11 mouse cellular contexts compared by ENCODE assay signal in the genomic region with DNA sequence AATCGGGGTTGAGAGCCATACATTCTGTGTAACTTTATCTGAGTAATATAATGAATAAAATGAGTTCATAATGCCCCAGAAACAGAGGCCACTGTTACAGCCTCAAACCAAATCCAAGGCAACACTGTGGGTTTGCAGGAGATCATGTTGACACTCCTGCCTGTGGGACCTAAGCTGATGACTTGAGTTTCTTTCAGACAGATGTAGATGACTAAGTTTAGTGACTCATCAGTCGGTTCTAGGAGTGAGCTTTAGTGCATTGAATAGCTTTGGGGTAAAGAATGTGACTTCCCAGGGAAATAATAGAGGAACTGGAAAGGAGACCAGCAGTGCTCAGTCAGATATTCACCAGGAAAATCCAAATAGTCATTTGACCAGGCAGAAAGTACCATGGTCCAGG. TPM values are rescaled to one million over a fixed set of nuclear protein-coding genes. Genes with fewer than 3 reads are reported as not detected.
DNase-seq lines count a peak whose midpoint lies in the region; ATAC-seq and TF ChIP-seq lines count a peak whose summit lies in the region.
"Had no signal": no experiment of that assay in that cellular context is flagged by ENCODE, and none has a peak within 500 bp of the region (broad histone marks: within the 10 kb centered on the region; RNA-seq: fewer than 3 reads in every experiment).

No protein-coding gene starts in this region.

- peaks cover 18% of the 10 kb centered on the region for H3K4me1 ChIP-seq in heart, embryonic 13.5 days
- H3K4me1 ChIP-seq in hindbrain, embryonic 12.5 days, result peaks cover 6% of the 10 kb centered on the region; the same call in 1 of the 2 replicates
- peaks cover 18% of the 10 kb centered on the region; the same call in 1 of the 2 replicates for H3K4me1 ChIP-seq in midbrain, embryonic 14.5 days (ENCODE audit: control insufficient read depth, insufficient read depth, low read length)
- no peaks in the 10 kb centered on the region for H3K4me1 ChIP-seq in thymus, adult 2 months (replicated peaks; ENCODE audit: control insufficient read depth, insufficient read depth, low read length)
- H3K4me1 ChIP-seq: megakaryocyte, embryonic 14.5 days had no signal

- in situ Hi-C loops in Patski (cut with MboI; ENCODE audit: low pct_unique_long_range_greater_than_20kb), result no loop called here

- no peaks in the 10 kb centered on the region for H3K9me3 ChIP-seq in heart, embryonic 13.5 days
- no peaks in the 10 kb centered on the region for H3K9me3 ChIP-seq in hindbrain, embryonic 12.5 days (replicated peaks)
- no peaks in the 10 kb centered on the region for H3K9me3 ChIP-seq in midbrain, embryonic 14.5 days (ENCODE audit: control insufficient read depth, low read length)

- H3K4me2 ChIP-seq in heart, embryonic 13.5 days, result peak overlapping the region; percentile 86
- peak overlapping the region; percentile 90 for H3K4me2 ChIP-seq in hindbrain, embryonic 12.5 days (replicated peaks)
- H3K4me2 ChIP-seq in midbrain, embryonic 14.5 days (ENCODE audit: low read length), result peak overlapping the region; percentile 80

- H3K9ac ChIP-seq in heart, embryonic 13.5 days, result peak overlapping the region; percentile 58
- H3K9ac ChIP-seq in hindbrain, embryonic 12.5 days, result no peak overlapping the region
- H3K9ac ChIP-seq in midbrain, embryonic 14.5 days (replicated peaks; ENCODE audit: low read length), result no peak overlapping the region

- 58% methylated on average over 2 of the region's 2 CpGs for WGBS in heart, embryonic 13.5 days
- WGBS in hindbrain, embryonic 12.5 days, result 80% methylated on average over 2 of the region's 2 CpGs
- WGBS in midbrain, embryonic 14.5 days, result 83% methylated on average over 2 of the region's 2 CpGs
- WGBS in thymus, adult 2 months, result 68% methylated on average over 2 of the region's 2 CpGs

- POLR2A ChIA-PET in Patski (lab: Charles Lee), result no interaction called here

- DNase-seq in heart, postnatal 14 days, result no peak
- DNase-seq in Patski (ENCODE audit: low read depth, low spot score), result no peak
- no peak for DNase-seq in midbrain, embryonic 14.5 days
- no peak for DNase-seq in thymus, adult 2 months
- no peak for DNase-seq in urinary bladder, postnatal 14 days (ENCODE audit: low spot score)
- DNase-seq: kidney, postnatal 14 days had no signal

- H3K27me3 ChIP-seq in heart, embryonic 13.5 days (replicated peaks), result peaks cover 6% of the 10 kb centered on the region
- H3K27me3 ChIP-seq in Patski, result peaks cover 9% of the 10 kb centered on the region
- no peaks in the 10 kb centered on the region for H3K27me3 ChIP-seq in hindbrain, embryonic 12.5 days
- H3K27me3 ChIP-seq in midbrain, embryonic 14.5 days (ENCODE audit: control insufficient read depth, insufficient read depth, low read length), result 0 out of 2 replicates have a peak, but pooled peaks cover 6% of the 10 kb centered on the region
- 0 out of 2 replicates have a peak, but pooled peaks cover 3% of the 10 kb centered on the region for H3K27me3 ChIP-seq in thymus, adult 2 months (ENCODE audit: control insufficient read depth, insufficient read depth, low read length)

- TF ChIP-seq CTCF in Patski (IDR thresholded peaks at IDR 0.05), result no peak
- TF ChIP-seq CTCF in thymus, adult 2 months (IDR thresholded peaks at IDR 0.05; ENCODE audit: borderline replicate concordance, control insufficient read depth, extremely low read depth, insufficient read depth, low read length, poor library complexity), result no peak

- H3K27ac ChIP-seq in heart, embryonic 13.5 days (replicated peaks), result 0 out of 2 replicates have a peak overlapping the region, but pooled peaks have one; percentile 49
- H3K27ac ChIP-seq in hindbrain, embryonic 12.5 days, result no peak overlapping the region
- H3K27ac ChIP-seq in midbrain, embryonic 14.5 days (replicated peaks; ENCODE audit: low read depth, low read length), result no peak overlapping the region
- no peak overlapping the region for H3K27ac ChIP-seq in thymus, adult 2 months (ENCODE audit: control insufficient read depth, insufficient read depth, low read length)

- CTCF ChIA-PET in Patski (lab: Charles Lee), result no interaction called here

- no peak for ATAC-seq in heart, embryonic 13.5 days (ENCODE audit: extremely low read depth, insufficient number of reproducible peaks, low FRiP score, low TSS enrichment)
- ATAC-seq in Patski, result peak; percentile 39
- ATAC-seq in hindbrain, embryonic 12.5 days (ENCODE audit: low FRiP score), result no peak
- no peak for ATAC-seq in midbrain, embryonic 14.5 days (ENCODE audit: low FRiP score, low TSS enrichment)
- no peak for ATAC-seq in megakaryocyte-erythroid progenitor cell, adult 5-6 weeks (replicated peaks; ENCODE audit: low FRiP score, low TSS enrichment, poor library complexity, severe bottlenecking)
- ATAC-seq: activated CD4-positive, CD25-positive, alpha-beta regulatory T cell, adult 4 months had no signal

- intact Hi-C loops in heart, postnatal 14 days (cut with DNase I), result loop anchor here (5.0 to 10.0 kb wide), 3 partner anchors 57 to 116 kb away; no protein-coding TSS in a partner anchor

- H3K36me3 ChIP-seq in heart, embryonic 13.5 days, result no peaks in the 10 kb centered on the region
- no peaks in the 10 kb centered on the region for H3K36me3 ChIP-seq in hindbrain, embryonic 12.5 days
- no peaks in the 10 kb centered on the region for H3K36me3 ChIP-seq in midbrain, embryonic 14.5 days (ENCODE audit: control insufficient read depth, insufficient read depth, low read length)
- no peaks in the 10 kb centered on the region for H3K36me3 ChIP-seq in thymus, adult 2 months (ENCODE audit: control insufficient read depth, insufficient read depth, low read length)

- H3K4me3 ChIP-seq in heart, embryonic 13.5 days, result peak overlapping the region; percentile 62
- peak overlapping the region; percentile 45 for H3K4me3 ChIP-seq in hindbrain, embryonic 12.5 days
- H3K4me3 ChIP-seq in midbrain, embryonic 14.5 days (replicated peaks; ENCODE audit: low read depth, low read length), result no peak overlapping the region
- H3K4me3 ChIP-seq in thymus, adult 2 months (ENCODE audit: control insufficient read depth, insufficient read depth, low read length), result no peak overlapping the region
- H3K4me3 ChIP-seq: megakaryocyte, embryonic 14.5 days had no signal

- no peak for TF ChIP-seq POLR2A in thymus, adult 2 months (IDR thresholded peaks at IDR 0.05; ENCODE audit: control insufficient read depth, extremely low read depth, insufficient read depth, low read length, poor library complexity)

RNA-seq across cellular contexts. Expression of gene Ednrb, which starts 3.8 kb away (rescaled TPM):
- polyA plus RNA-seq in heart, embryonic 13.5 days (2015; fragmentation: Nextera tagmentation; extraction: Ambion mirVana), result 102 and 107 TPM in 2 replicates
- total RNA-seq in heart, postnatal 14 days (2021), result 10 to 100 TPM; 21.5 to 27.8 TPM
- 0.17 TPM for polyA plus RNA-seq in Patski (2021)
- polyA plus RNA-seq in hindbrain, embryonic 12.5 days (2016; fragmentation: Nextera tagmentation; extraction: Ambion mirVana), result 112 and 120 TPM in 2 replicates
- polyA plus RNA-seq in midbrain, embryonic 14.5 days (2014; fragmentation: Nextera tagmentation; extraction: Ambion mirVana), result 111 and 125 TPM in 2 replicates
- polyA plus RNA-seq in thymus, adult 2 months (2012; rRNA removed), result 0.82 and 1.0 TPM in 2 replicates
- not detected in 2 replicates for total RNA-seq in megakaryocyte-erythroid progenitor cell, adult 5-6 weeks (2014; fragmentation: Nextera tagmentation)
- not detected in 2 replicates for total RNA-seq in megakaryocyte-erythroid progenitor cell, adult 5-6 weeks (2017)
- polyA plus RNA-seq: activated CD4-positive, CD25-positive, alpha-beta regulatory T cell, adult 4 months had no signal

Comparison
In these comparisons a context has a peak if more than half of its experiments do, and no peak if none do; other contexts are left out.
1. H3K4me3 ChIP-seq: peak in heart, embryonic 13.5 days (single experiment) and hindbrain, embryonic 12.5 days (single experiment); none in midbrain, embryonic 14.5 days (single experiment) and thymus, adult 2 months (single experiment).
2. RNA of gene Ednrb, which starts 3.8 kb away (polyA plus RNA-seq): 111 to 125 TPM in midbrain, embryonic 14.5 days, 112 to 120 TPM in hindbrain, embryonic 12.5 days and 102 to 107 TPM in heart, embryonic 13.5 days; 0.82 to 1.0 TPM in thymus, adult 2 months and 0.17 TPM in Patski (single experiment); every median in the first group is over 10 times any median in the second.
3. Peak in every context shown above with its lines, with median percentiles within 50 percentile points of each other: H3K4me2 ChIP-seq.